Mouse (Mus musculus) lung, embryonic 16.5 days (tissue): ENCODE data around the gene Letm1. TPM values are rescaled to one million over a fixed set of nuclear protein-coding genes. Genes with fewer than 3 reads are reported as not detected.
A peak's percentile ranks its signal among the peaks of the same experiment; 100 is the strongest.

Source experiments
- ATAC-seq: fragments of 200-750 bp; cut with Nextera tagmentation; 2 replicates; pipeline ENCODE4 v1.8.0; 2017; ENCODE audit warnings: low read depth, mild to moderate bottlenecking, moderate library complexity
- H3K27ac ChIP-seq: fragments of 300-500 bp; sonication (generic); 2 replicates; pipeline ENCODE4 v1.5.1; 2014; ENCODE audit warnings: mild to moderate bottlenecking, control low read depth, low read length
- H3K27me3 ChIP-seq: fragments of 300-500 bp; sonication (generic); 2 replicates; pipeline ENCODE4 v1.6.1; 2014; ENCODE audit warnings: low read depth, low read length, mixed read lengths; ENCODE audit not compliant: control insufficient read depth, insufficient read depth
- H3K36me3 ChIP-seq: fragments of 300-500 bp; sonication (generic); 2 replicates; pipeline ENCODE4 v1.6.1; 2014; ENCODE audit warnings: low read length; ENCODE audit not compliant: control insufficient read depth, insufficient read depth
- H3K4me1 ChIP-seq: fragments of 300-500 bp; sonication (generic); replicated peaks from 2 replicates; pipeline ENCODE4 v1.6.1; 2014; ENCODE audit warnings: low read length, mixed read lengths; ENCODE audit not compliant: control insufficient read depth, insufficient read depth
- H3K4me2 ChIP-seq: fragments of 300-500 bp; sonication (generic); 2 replicates; pipeline ENCODE4 v1.6.1; 2014; ENCODE audit warnings: low read depth, low read length, control low read depth
- H3K4me3 ChIP-seq: fragments of 300-500 bp; sonication (generic); 2 replicates; pipeline ENCODE4 v1.5.1; 2014; ENCODE audit warnings: mild to moderate bottlenecking, low read length, control low read depth
- H3K9ac ChIP-seq: fragments of 300-500 bp; sonication (generic); 2 replicates; pipeline ENCODE4 v1.6.1; 2014; ENCODE audit warnings: low read length, control low read depth
- H3K9me3 ChIP-seq: fragments of 300-500 bp; sonication (generic); 2 replicates; pipeline ENCODE4 v1.6.1; 2016; ENCODE audit warnings: low read length; ENCODE audit not compliant: control insufficient read depth
- WGBS: fragments of 180-500 bp; shearing (Covaris S2); extraction: QIAGEN DNeasy Blood & Tissue Kit; methylation state at CpG from one replicate; pipeline ENCODE4 v1.1.7; 2014; 5-methylcytosine and 5-hydroxymethylcytosine counted together
- polyA plus RNA-seq: library from polyadenylated mRNA; unstranded; fragments of >200 nt; fragmentation: Nextera tagmentation; extraction: Ambion mirVana; gene quantifications from 2 replicates; pipeline ENCODE4 v1.2.1, GENCODE M21; 2015

Letm1 gene
- 33.8 and 41.0 TPM in 2 replicates for polyA plus RNA-seq

DNA sequence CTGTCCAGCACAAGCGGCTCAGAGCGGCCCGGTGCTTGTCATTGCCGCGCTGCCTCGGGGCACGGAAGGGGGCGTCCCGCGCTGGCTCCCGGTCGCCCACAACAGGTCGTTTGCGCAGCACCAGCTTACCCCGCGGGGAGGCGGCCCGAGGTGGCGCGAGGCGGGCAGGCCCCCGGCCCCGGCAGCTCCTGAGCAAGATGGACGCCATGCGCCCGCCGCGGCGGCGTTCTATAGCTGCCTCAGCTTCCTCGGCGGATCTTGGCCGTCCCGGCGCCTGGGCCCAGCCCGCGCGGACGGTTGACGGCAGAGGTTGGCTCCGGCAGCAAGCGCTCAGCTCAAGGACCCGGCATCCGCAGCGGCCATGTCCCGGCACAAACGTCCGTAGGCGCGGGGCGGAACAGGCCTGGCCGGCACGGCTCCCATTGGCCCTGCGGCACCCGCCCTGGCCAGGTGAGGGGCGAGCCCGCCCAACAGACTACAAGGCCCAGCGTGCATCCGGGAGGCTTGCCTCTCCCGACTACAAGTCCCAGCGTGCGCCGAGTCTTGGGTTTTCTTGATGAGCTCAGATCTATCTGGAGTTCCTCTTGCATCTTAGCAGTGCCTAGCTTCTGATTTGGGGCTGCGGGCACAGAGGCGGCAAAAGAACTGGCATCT lies at the start of gene Letm1:
Letm1 (minus strand) TSS at position 473 of the 654 bp plus-strand sequence.
- Histone ChIP-seq H3K4me1 (peaks cover 12% of the 10 kb centered on the region), H3K36me3 (peaks cover 5% of the 10 kb centered on the region), H3K9ac (peak within 1 kb of the TSS; percentile 86), H3K9me3 (no peaks in the 10 kb centered on the region), H3K4me3 (peak within 1 kb of the TSS; percentile 99), H3K27me3 (no peaks in the 10 kb centered on the region), H3K4me2 (peak within 1 kb of the TSS; percentile 91), H3K27ac (peak within 1 kb of the TSS; percentile 83)
- peak; percentile 100 for ATAC-seq
- under 1% methylated on average over 65 of the region's 65 CpGs for WGBS

DNA sequence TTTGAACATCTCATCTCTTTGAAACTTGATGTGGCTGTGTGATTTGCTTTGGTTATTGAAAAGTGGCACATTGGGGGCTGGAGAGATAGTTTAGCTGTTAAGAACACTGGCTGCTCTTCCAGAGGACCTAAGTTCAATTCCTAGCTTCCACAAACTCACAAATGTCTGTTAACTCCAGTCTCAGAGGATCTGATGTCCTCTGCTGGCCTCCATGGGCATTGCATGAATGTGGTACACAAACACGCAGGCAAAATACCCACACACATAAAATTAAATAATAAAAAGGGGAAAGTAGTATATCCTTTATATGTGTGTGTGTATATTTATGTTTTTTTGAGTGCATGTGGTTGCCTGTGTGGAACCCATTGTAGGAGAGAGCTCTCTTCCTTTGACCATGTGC lies 48.2 kb upstream of the Letm1 start:
- no peaks in the 10 kb centered on the region for H3K36me3 ChIP-seq
- H3K27me3 ChIP-seq, result no peaks in the 10 kb centered on the region
- no peak overlapping the region for H3K9ac ChIP-seq
- no peak for ATAC-seq
- no peak overlapping the region for H3K4me2 ChIP-seq
- H3K4me1 ChIP-seq, result no peaks in the 10 kb centered on the region
- H3K4me3 ChIP-seq, result no peak overlapping the region
- H3K27ac ChIP-seq, result no peak overlapping the region
- WGBS, result 77% methylated on average over 1 of the region's 1 CpGs
- no peaks in the 10 kb centered on the region for H3K9me3 ChIP-seq

DNA sequence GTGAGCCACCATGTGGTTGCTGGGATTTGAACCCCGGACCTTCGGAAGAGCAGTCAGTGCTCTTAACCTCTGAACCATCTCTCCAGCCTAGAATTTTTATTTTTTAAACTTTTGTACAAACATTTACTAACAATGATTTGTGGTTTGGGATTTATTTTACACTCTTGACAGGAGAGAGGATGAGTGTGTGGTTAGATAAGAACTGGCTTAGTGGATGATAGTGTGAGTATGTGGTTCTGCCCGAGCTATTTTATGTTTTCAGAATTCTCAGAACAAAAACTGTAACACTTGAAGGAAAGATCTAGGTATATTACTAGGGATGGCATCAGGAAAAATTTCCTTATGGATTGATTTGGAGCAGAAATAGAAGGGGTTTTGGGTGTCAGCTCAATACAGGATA lies 47.3 kb upstream of the Letm1 start:
- Histone ChIP-seq H3K4me1 (no peaks in the 10 kb centered on the region), H3K9me3 (no peaks in the 10 kb centered on the region), H3K9ac (no peak overlapping the region), H3K36me3 (no peaks in the 10 kb centered on the region; the same call in 1 of the 2 replicates), H3K4me2 (no peak overlapping the region), H3K4me3 (no peak overlapping the region), H3K27me3 (no peaks in the 10 kb centered on the region), H3K27ac (no peak overlapping the region)
- WGBS, result 83% methylated on average over 3 of the region's 3 CpGs
- no peak for ATAC-seq

DNA sequence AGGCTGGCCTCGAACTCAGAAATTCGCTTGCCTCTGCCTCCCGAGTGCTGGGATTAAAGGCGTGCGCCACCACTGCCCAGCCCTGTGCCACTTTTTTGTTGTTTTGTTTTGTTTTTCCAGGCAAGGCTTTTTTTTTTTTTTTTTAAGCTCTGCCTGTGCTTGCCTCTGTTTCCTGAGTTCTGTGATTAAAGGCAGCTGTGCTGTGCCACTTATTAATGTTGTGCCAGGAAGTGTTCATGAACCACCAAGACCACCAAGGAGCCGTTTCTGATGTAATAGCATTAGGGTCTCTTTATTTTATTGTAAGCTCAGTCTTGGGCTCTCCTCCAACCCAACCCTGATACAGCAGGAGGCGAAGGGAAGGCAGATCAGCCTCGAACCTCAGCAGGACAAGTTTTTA lies 45.5 kb upstream of the Letm1 start:
- H3K4me3 ChIP-seq, result no peak overlapping the region
- H3K27me3 ChIP-seq, result no peaks in the 10 kb centered on the region
- H3K4me1 ChIP-seq, result peaks cover 3% of the 10 kb centered on the region
- H3K27ac ChIP-seq, result no peak overlapping the region
- WGBS, result 81% methylated on average over 8 of the region's 8 CpGs
- no peak overlapping the region for H3K9ac ChIP-seq
- no peaks in the 10 kb centered on the region; the same call in 1 of the 2 replicates for H3K36me3 ChIP-seq
- ATAC-seq, result no peak
- no peak overlapping the region for H3K4me2 ChIP-seq
- no peaks in the 10 kb centered on the region for H3K9me3 ChIP-seq

DNA sequence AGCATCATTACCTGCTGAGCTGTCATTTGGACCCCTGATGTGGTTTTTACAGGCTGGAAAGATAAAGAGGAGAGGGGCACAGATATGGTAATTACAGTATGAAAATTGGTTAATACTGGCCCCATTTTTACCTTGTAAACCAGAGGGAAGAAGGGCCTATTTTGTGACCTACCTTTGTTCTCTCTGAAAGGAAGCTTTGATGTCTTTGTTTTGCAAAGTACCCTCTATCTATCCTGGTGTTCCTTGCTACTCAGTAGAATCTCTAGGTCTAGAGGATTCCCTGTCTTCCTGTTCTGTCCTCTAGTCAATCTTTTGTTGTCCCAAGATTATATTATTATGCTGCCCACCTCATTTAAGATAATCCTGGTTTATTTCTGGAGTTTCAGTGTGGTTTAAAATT lies 43.4 kb upstream of the Letm1 start:
- no peak overlapping the region for H3K4me2 ChIP-seq
- no peak overlapping the region for H3K4me3 ChIP-seq
- H3K27me3 ChIP-seq, result no peaks in the 10 kb centered on the region
- H3K27ac ChIP-seq, result no peak overlapping the region
- H3K9me3 ChIP-seq, result no peaks in the 10 kb centered on the region
- no peaks in the 10 kb centered on the region; the same call in 1 of the 2 replicates for H3K36me3 ChIP-seq
- ATAC-seq, result no peak
- peaks cover 9% of the 10 kb centered on the region for H3K4me1 ChIP-seq
- H3K9ac ChIP-seq, result no peak overlapping the region

DNA sequence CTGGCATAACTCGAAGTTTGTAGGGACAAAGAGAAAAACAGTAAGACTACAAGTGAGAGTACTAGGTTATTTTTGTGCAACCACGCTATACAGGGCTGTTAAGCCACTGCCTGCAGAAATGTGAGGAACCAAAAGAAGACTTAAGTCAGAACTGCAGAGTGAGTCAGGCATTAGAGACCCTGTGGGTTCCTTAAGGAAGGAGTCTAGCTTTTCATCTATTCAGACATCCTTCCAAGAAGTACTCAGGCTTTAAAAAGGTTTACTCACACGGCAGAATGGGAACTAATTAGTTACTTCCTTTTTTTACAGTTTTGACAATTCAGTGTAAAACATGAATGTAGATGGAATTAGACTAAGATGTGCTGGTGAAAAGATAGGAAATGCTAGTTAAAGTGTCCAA lies 39.8 kb upstream of the Letm1 start:
- Histone ChIP-seq H3K4me3 (peak overlapping the region; percentile 25), H3K4me1 (peaks cover 20% of the 10 kb centered on the region), H3K27ac (no peak overlapping the region), H3K27me3 (no peaks in the 10 kb centered on the region), H3K9me3 (no peaks in the 10 kb centered on the region), H3K9ac (peak overlapping the region; percentile 49; the same call in 1 of the 2 replicates), H3K36me3 (no peaks in the 10 kb centered on the region; the same call in 1 of the 2 replicates), H3K4me2 (peak overlapping the region; percentile 77)
- ATAC-seq, result no peak
- WGBS, result 20% methylated on average over 3 of the region's 3 CpGs

DNA sequence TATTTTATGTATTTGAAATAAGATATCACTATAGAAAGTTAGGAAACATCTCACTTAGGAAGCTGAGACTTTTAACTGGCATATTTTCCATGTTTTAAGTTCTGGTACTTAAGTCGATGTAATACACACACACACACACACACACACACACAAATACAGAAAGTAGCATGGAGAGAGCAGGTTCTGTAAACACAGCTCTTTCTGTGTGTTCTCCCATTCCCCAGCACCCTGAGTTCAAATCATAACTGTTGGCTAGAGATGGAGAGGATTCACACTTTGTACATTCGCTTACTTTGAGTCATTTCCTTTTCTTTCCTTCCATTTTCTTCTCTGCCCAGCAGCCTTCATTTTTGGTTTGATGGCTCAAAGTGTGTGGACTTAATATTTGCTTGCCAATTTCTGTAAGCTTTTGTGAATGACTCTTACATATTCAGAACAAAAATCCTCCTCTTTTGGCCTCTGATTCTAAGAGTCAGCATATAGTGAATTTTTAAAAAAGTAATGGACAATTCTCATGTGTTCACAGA lies 39.3 kb upstream of the Letm1 start:
- no peaks in the 10 kb centered on the region; the same call in 1 of the 2 replicates for H3K36me3 ChIP-seq
- peak overlapping the region; percentile 77 for H3K4me2 ChIP-seq
- peak overlapping the region; percentile 99 for H3K4me3 ChIP-seq
- no peak overlapping the region for H3K27ac ChIP-seq
- ATAC-seq, result no peak
- no peaks in the 10 kb centered on the region for H3K9me3 ChIP-seq
- WGBS, result 16% methylated on average over 2 of the region's 2 CpGs
- H3K27me3 ChIP-seq, result no peaks in the 10 kb centered on the region
- H3K4me1 ChIP-seq, result peaks cover 20% of the 10 kb centered on the region
- peak overlapping the region; percentile 99 for H3K9ac ChIP-seq

DNA sequence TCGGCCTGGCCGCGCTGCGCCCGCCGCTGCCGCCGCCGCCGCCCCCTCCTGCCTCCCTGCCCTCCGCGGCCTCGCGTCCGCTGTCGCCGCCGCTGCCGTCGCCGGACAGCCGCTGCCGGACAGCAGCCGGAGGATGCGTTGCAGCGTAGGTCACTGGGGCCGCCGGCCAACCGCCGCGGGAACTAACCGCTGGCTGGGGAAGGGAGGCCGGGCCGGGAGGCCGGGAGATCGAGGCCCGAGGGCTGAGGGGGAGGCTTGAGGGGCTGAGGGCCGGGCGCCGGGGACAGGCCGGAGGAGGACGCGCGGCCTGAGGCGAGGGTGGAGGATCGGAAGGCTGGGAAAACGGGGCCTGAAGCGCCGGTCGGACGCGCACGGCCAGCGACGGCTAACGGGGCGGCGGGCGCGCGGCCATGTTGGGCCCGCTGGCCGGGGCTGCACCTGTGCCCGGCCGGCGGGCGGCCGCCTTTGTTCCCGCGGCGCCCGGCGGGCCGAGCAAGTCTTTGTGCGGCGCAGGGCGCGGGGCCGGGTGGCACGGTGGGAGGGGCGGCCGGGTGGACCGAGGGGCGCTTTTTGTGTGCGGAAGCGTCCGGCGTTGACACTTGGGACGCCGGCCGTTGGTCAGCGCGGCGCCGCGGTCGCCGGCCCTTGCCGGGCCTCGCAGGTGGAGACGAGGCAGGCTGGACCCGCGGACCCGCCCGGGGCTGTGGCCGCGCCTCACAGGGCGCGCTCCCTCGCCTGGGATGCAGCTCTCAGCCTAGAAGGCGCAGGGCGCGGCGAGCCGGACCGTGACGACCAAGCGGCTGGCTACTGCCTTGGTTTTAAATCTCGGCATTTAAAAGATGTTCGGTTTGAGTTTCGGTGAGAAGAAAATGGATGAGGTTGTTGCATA lies 38.4 kb upstream of the Letm1 start:
- peak; percentile 46 for ATAC-seq
- Histone ChIP-seq H3K4me1 (peaks cover 20% of the 10 kb centered on the region), H3K9me3 (no peaks in the 10 kb centered on the region), H3K36me3 (no peaks in the 10 kb centered on the region; the same call in 1 of the 2 replicates), H3K9ac (peak overlapping the region; percentile 99), H3K4me2 (peak overlapping the region; percentile 77), H3K27me3 (no peaks in the 10 kb centered on the region), H3K4me3 (peak overlapping the region; percentile 99), H3K27ac (peak overlapping the region; percentile 97)
- WGBS, result 0% methylated on average over 82 of the region's 121 CpGs
